Mouse (Mus musculus): ENCODE measurements around the gene Neu2. TPM values are rescaled to one million over a fixed set of nuclear protein-coding genes. Genes with fewer than 3 reads are reported as not detected.

Gene Neu2
- polyA plus RNA-seq, 1 experiment from 2014 or later: 2.8 TPM

DNA sequence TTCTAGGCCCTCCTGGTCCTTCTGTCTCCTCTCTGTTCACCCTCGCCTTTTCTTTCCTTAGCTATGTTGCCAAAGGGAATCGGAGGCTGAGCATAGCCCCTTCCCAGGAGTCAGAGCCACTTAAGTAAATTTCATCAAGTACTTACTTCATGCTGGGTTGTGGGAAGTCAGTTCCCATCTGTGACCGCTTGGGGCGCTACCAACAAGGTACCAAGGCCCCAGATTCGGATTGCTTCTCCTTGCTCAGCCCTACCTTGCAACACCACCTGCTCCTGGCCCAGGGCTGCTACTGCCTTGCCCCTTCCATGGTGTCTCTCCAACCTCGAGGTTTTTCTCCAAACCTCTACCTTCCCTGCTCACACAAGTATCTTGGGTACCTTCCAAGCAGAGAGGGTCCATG is 58.7 kb downstream of the Neu2 start:
- Histone ChIP-seq H3K36me3 (ENCODE audit: control insufficient read depth, insufficient read depth, low read length) (no peaks in the 10 kb centered on the region; the same call in 1 of the 2 replicates), H3K4me1 (ENCODE audit: control insufficient read depth, insufficient read depth, low read length) (no peaks in the 10 kb centered on the region), H3K27ac (ENCODE audit: low read length) (no peak overlapping the region), H3K27me3 (ENCODE audit: control insufficient read depth, insufficient read depth, low read length) (no peaks in the 10 kb centered on the region; the same call in 1 of the 2 replicates), H3K9ac (ENCODE audit: low read length) (no peak overlapping the region), H3K4me3 (replicated peaks; ENCODE audit: low read length) (no peak overlapping the region), H3K4me2 (ENCODE audit: low read depth, low read length) (no peak overlapping the region), H3K9me3 (replicated peaks; ENCODE audit: control insufficient read depth, low read length) (no peaks in the 10 kb centered on the region)
- 45% methylated on average over 6 of the region's 6 CpGs for WGBS
- no peak for ATAC-seq (ENCODE audit: insufficient read depth, low FRiP score)

DNA sequence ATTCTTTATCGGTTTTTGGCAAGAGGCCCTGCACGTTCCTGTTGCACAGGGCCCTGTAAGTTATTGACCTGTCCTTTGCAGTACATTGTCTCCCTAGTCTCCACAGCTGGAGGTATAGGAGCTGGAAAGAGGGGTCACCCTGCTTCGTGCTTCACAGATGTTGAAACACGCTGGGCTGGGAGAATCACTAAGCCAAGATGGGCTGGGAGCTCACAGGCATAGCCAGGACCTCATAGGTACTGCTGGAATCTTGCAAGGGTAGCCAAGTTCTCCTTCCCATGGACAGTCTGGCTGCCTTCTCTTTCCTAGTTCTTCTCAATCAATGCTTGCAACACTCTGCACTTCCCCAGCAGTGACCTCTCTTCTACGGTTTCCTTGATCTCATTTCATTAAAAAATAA is 63.6 kb downstream of the Neu2 start:
- WGBS: 54% methylated on average over 5 of the region's 5 CpGs
- no peak for ATAC-seq (ENCODE audit: insufficient read depth, low FRiP score)
- no peaks in the 10 kb centered on the region; the same call in 1 of the 2 replicates for H3K36me3 ChIP-seq (ENCODE audit: control insufficient read depth, insufficient read depth, low read length)
- H3K4me2 ChIP-seq (ENCODE audit: low read depth, low read length): peak overlapping the region; percentile 48
- no peaks in the 10 kb centered on the region for H3K27me3 ChIP-seq (ENCODE audit: control insufficient read depth, insufficient read depth, low read length)
- peak overlapping the region; percentile 93 for H3K27ac ChIP-seq (ENCODE audit: low read length)
- peak overlapping the region; percentile 34 for H3K4me3 ChIP-seq (replicated peaks; ENCODE audit: low read length)
- peak overlapping the region; percentile 54 for H3K9ac ChIP-seq (ENCODE audit: low read length)
- H3K9me3 ChIP-seq (replicated peaks; ENCODE audit: control insufficient read depth, low read length): no peaks in the 10 kb centered on the region
- peaks cover 9% of the 10 kb centered on the region; the same call in 1 of the 2 replicates for H3K4me1 ChIP-seq (ENCODE audit: control insufficient read depth, insufficient read depth, low read length)

DNA sequence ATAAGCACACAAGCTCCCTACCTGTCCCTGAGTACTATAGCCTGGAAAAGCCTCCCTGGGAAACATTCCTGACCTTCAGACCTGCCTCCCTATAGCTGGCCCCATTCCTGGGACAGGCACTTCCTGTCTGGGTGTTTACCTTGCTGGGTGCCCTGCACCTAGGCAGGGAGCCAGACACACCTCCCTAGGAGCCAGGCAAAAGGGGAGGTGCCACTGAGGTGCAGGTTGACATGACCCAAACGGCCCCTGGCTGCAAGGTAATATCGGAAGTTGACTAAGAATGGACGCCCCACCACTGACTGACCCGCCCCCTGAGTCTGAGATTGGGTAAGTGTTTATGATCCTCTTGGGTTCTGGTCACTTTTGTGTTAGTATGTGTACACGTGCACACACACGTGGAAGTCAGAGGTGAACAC is 64.1 kb downstream of the Neu2 start, which contains the start of gene Ngef:
Ngef (minus strand) TSS at position 71 of the 416 bp plus-strand sequence.
- peak within 1 kb of the TSS; percentile 93 for H3K27ac ChIP-seq (ENCODE audit: low read length)
- H3K4me2 ChIP-seq (ENCODE audit: low read depth, low read length): peak within 1 kb of the TSS; percentile 48
- no peaks in the 10 kb centered on the region for H3K27me3 ChIP-seq (ENCODE audit: control insufficient read depth, insufficient read depth, low read length)
- H3K4me3 ChIP-seq (replicated peaks; ENCODE audit: low read length): peak within 1 kb of the TSS; percentile 34
- H3K36me3 ChIP-seq (ENCODE audit: control insufficient read depth, insufficient read depth, low read length): no peaks in the 10 kb centered on the region; the same call in 1 of the 2 replicates
- 55% methylated on average over 6 of the region's 6 CpGs for WGBS
- peaks cover 9% of the 10 kb centered on the region; the same call in 1 of the 2 replicates for H3K4me1 ChIP-seq (ENCODE audit: control insufficient read depth, insufficient read depth, low read length)
- peak; percentile 92 for ATAC-seq (ENCODE audit: insufficient read depth, low FRiP score)
- H3K9ac ChIP-seq (ENCODE audit: low read length): peak within 1 kb of the TSS; percentile 54
- no peaks in the 10 kb centered on the region for H3K9me3 ChIP-seq (replicated peaks; ENCODE audit: control insufficient read depth, low read length)

DNA sequence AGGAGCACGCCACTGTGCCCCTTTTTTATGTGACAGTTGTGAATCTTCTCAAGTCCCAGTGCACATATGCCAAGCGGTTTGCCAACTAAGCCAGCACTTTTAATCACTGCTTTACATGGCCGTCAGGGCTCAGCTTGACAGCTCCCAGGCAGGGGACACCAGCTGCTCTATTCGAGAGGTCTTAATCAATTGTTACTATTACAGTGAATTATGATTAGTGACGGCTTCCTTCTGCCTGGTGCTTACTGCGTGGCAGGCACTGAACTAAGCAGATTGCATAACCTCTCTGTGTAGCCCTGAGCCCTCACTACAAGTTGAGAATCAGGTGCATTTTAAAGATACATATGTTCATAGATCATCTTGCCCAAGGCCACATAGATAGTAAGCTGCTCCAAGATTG is 64.7 kb downstream of the Neu2 start:
- H3K4me3 ChIP-seq (replicated peaks; ENCODE audit: low read length): 0 out of 2 replicates have a peak overlapping the region, but pooled peaks have one; percentile 11
- H3K36me3 ChIP-seq (ENCODE audit: control insufficient read depth, insufficient read depth, low read length): no peaks in the 10 kb centered on the region
- peak overlapping the region; percentile 38 for H3K4me2 ChIP-seq (ENCODE audit: low read depth, low read length)
- no peaks in the 10 kb centered on the region for H3K9me3 ChIP-seq (replicated peaks; ENCODE audit: control insufficient read depth, low read length)
- ATAC-seq (ENCODE audit: insufficient read depth, low FRiP score): peak; percentile 42; the same call in 1 of the 2 replicates
- H3K27ac ChIP-seq (ENCODE audit: low read length): peak overlapping the region; percentile 93
- peaks cover 9% of the 10 kb centered on the region; the same call in 1 of the 2 replicates for H3K4me1 ChIP-seq (ENCODE audit: control insufficient read depth, insufficient read depth, low read length)
- WGBS: 31% methylated on average over 6 of the region's 6 CpGs
- H3K9ac ChIP-seq (ENCODE audit: low read length): 0 out of 2 replicates have a peak overlapping the region, but pooled peaks have one; percentile 15
- H3K27me3 ChIP-seq (ENCODE audit: control insufficient read depth, insufficient read depth, low read length): no peaks in the 10 kb centered on the region

DNA sequence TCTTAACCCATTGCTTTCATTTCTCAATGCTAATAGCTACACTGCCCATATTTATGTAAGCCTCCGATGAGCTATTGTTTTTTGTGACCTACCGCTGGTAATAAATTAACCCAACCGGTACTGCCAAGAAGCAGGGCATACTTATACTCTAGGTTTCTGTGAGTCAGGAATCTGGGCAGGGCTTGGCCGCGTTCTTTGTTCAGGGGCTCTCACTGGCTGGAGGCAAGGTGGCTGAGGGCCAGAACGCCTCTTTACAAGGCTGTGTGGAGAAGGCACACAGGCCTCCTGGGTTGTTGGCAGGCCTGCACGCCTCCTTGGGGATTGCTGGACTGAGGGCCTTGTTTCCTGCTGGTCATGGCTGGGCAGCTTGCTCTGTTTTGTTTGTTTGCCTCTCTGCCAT is 65.1 kb downstream of the Neu2 start:
- Histone ChIP-seq H3K9ac (ENCODE audit: low read length) (no peak overlapping the region), H3K36me3 (ENCODE audit: control insufficient read depth, insufficient read depth, low read length) (no peaks in the 10 kb centered on the region), H3K9me3 (replicated peaks; ENCODE audit: control insufficient read depth, low read length) (no peaks in the 10 kb centered on the region), H3K27ac (ENCODE audit: low read length) (peak overlapping the region; percentile 93), H3K27me3 (ENCODE audit: control insufficient read depth, insufficient read depth, low read length) (no peaks in the 10 kb centered on the region), H3K4me1 (ENCODE audit: control insufficient read depth, insufficient read depth, low read length) (peaks cover 9% of the 10 kb centered on the region; the same call in 1 of the 2 replicates), H3K4me2 (ENCODE audit: low read depth, low read length) (peak overlapping the region; percentile 38), H3K4me3 (replicated peaks; ENCODE audit: low read length) (no peak overlapping the region)
- WGBS: 41% methylated on average over 7 of the region's 7 CpGs
- peak; percentile 91 for ATAC-seq (ENCODE audit: insufficient read depth, low FRiP score)

DNA sequence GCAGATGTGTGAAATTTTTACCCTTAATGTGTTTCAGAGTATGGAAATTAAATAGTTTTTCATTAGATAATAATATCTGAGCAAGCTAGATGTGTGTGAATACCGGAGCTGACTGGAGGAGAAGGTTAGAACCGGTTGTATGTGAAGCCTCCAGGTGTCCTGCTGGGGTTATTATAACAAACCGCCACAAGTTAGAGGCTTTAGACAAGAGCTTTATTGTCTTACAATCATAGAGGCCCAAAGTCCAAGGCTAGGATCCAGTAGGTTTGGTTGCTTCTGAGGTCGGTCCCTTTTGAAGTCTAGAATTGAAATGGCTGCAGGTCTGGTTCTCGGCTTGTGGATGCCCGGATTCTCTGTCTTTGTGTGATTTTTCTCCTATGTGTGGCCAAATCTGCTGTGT is 69.3 kb downstream of the Neu2 start:
- peaks cover 9% of the 10 kb centered on the region; the same call in 1 of the 2 replicates for H3K4me1 ChIP-seq (ENCODE audit: control insufficient read depth, insufficient read depth, low read length)
- H3K4me2 ChIP-seq (ENCODE audit: low read depth, low read length): no peak overlapping the region
- no peaks in the 10 kb centered on the region for H3K9me3 ChIP-seq (replicated peaks; ENCODE audit: control insufficient read depth, low read length)
- H3K27me3 ChIP-seq (ENCODE audit: control insufficient read depth, insufficient read depth, low read length): no peaks in the 10 kb centered on the region; the same call in 1 of the 2 replicates
- no peak for ATAC-seq (ENCODE audit: insufficient read depth, low FRiP score)
- H3K27ac ChIP-seq (ENCODE audit: low read length): no peak overlapping the region
- no peaks in the 10 kb centered on the region for H3K36me3 ChIP-seq (ENCODE audit: control insufficient read depth, insufficient read depth, low read length)
- no peak overlapping the region for H3K9ac ChIP-seq (ENCODE audit: low read length)
- no peak overlapping the region for H3K4me3 ChIP-seq (replicated peaks; ENCODE audit: low read length)
- WGBS: 75% methylated on average over 6 of the region's 6 CpGs

DNA sequence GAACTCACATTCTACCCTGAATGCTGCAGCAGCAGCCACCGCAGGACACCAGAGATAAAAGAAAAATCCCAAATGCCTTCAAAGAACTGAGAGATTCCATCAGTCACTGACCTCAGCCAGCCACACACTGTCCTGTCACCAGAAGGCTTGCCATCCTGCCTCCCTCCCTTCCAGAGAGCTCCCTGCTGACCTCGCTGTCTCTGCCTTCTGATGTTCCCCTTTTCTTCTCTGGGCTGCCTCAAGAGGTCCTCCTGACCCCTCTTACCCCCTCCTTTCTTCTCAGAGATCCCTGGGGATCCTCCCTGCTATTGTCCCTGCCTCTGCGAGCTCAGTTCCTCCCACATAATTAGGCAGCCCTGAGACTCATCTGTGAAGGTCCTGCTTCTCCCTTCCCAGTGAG is 71.1 kb downstream of the Neu2 start:
- Histone ChIP-seq H3K27ac (ENCODE audit: low read length) (no peak overlapping the region), H3K9ac (ENCODE audit: low read length) (no peak overlapping the region), H3K4me3 (replicated peaks; ENCODE audit: low read length) (no peak overlapping the region), H3K4me1 (ENCODE audit: control insufficient read depth, insufficient read depth, low read length) (no peaks in the 10 kb centered on the region), H3K4me2 (ENCODE audit: low read depth, low read length) (no peak overlapping the region), H3K36me3 (ENCODE audit: control insufficient read depth, insufficient read depth, low read length) (no peaks in the 10 kb centered on the region), H3K9me3 (replicated peaks; ENCODE audit: control insufficient read depth, low read length) (no peaks in the 10 kb centered on the region), H3K27me3 (ENCODE audit: control insufficient read depth, insufficient read depth, low read length) (no peaks in the 10 kb centered on the region; the same call in 1 of the 2 replicates)
- 36% methylated on average over 3 of the region's 3 CpGs for WGBS
- no peak for ATAC-seq (ENCODE audit: insufficient read depth, low FRiP score)

DNA sequence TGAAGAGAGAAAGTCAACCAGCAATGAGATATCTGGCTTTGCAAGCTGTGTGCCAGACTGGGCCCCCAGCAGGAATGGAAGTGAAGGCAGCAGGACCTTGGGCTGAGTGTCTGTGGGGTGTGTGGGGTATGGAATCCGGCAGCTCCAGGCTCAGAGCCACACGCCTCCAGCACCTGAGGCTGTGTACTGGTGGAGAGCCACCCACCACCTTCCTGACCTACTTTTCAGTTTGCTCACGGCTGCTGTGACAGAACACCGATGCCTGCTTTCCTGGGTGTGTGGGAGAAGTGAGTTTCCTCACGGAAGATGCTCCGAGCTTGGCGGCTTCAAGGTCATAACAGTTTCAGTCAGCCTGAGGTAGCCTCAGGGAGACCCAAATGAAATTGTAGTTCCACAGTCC is 79.5 kb downstream of the Neu2 start:
- 89% methylated on average over 7 of the region's 7 CpGs for WGBS
- no peaks in the 10 kb centered on the region for H3K9me3 ChIP-seq (replicated peaks; ENCODE audit: control insufficient read depth, low read length)
- H3K36me3 ChIP-seq (ENCODE audit: control insufficient read depth, insufficient read depth, low read length): no peaks in the 10 kb centered on the region

DNA sequence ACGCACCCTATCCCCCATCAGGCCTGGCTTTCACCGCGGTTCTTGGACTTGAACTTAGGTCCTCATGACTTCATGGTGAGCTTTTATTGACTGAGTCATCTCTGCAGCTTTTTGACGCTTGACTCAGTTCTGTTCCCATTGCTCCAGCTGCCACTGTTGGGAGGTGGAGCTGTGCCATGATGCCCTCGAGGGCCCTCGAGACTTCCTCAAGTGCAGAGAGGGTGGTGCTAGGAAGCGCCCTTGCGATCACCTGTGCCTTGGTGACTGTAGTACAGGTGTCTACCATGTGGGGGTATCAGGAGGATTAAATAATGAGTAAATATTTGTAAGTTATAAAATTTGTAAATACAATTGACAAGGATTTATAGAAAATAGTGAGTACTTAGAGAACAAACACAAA is 80.3 kb downstream of the Neu2 start:
- ATAC-seq (ENCODE audit: insufficient read depth, low FRiP score): no peak
- 84% methylated on average over 8 of the region's 8 CpGs for WGBS

More for the DNA sequence above, 79.5 kb downstream of the Neu2 start:
- Histone ChIP-seq H3K4me3 (replicated peaks; ENCODE audit: low read length) (no peak overlapping the region), H3K4me1 (ENCODE audit: control insufficient read depth, insufficient read depth, low read length) (no peaks in the 10 kb centered on the region), H3K9ac (ENCODE audit: low read length) (no peak overlapping the region), H3K27ac (ENCODE audit: low read length) (no peak overlapping the region), H3K27me3 (ENCODE audit: control insufficient read depth, insufficient read depth, low read length) (no peaks in the 10 kb centered on the region), H3K4me2 (ENCODE audit: low read depth, low read length) (no peak overlapping the region)
- no peak for ATAC-seq (ENCODE audit: insufficient read depth, low FRiP score)

More for the DNA sequence above, 80.3 kb downstream of the Neu2 start:
- no peak overlapping the region for H3K4me2 ChIP-seq (ENCODE audit: low read depth, low read length)
- no peak overlapping the region for H3K27ac ChIP-seq (ENCODE audit: low read length)
- H3K36me3 ChIP-seq (ENCODE audit: control insufficient read depth, insufficient read depth, low read length): no peaks in the 10 kb centered on the region
- no peaks in the 10 kb centered on the region for H3K4me1 ChIP-seq (ENCODE audit: control insufficient read depth, insufficient read depth, low read length)
- H3K4me3 ChIP-seq (replicated peaks; ENCODE audit: low read length): no peak overlapping the region
- no peak overlapping the region for H3K9ac ChIP-seq (ENCODE audit: low read length)
- H3K27me3 ChIP-seq (ENCODE audit: control insufficient read depth, insufficient read depth, low read length): no peaks in the 10 kb centered on the region
- no peaks in the 10 kb centered on the region for H3K9me3 ChIP-seq (replicated peaks; ENCODE audit: control insufficient read depth, low read length)
